Mouse (Mus musculus) cerebellum, adult 2 months (tissue): ENCODE data around the gene Ccr6.

ENCODE experiments used
- CTCF ChIP-seq: fragments of 200-500 bp; IDR thresholded peaks from 2 replicates; pipeline ENCODE4 v1.5.1; 2011; ENCODE audit warnings: low read depth, mild to moderate bottlenecking, control low read depth, low read length, moderate library complexity, borderline replicate concordance; ENCODE audit not compliant: insufficient read depth
- POLR2A ChIP-seq: fragments of 200-500 bp; IDR thresholded peaks from 2 replicates; pipeline ENCODE4 v1.6.1; 2011; ENCODE audit warnings: low read length, control low read depth, borderline replicate concordance; ENCODE audit not compliant: insufficient read depth

GRCm38 (mm10) chr17:8297746-8298145 is 61.9 kb downstream of the Ccr6 start:
- no peak for TF ChIP-seq CTCF
- TF ChIP-seq POLR2A, result no peak
